Comparison of ENCODE assay signal across 5 mouse cellular contexts in the genomic region with DNA sequence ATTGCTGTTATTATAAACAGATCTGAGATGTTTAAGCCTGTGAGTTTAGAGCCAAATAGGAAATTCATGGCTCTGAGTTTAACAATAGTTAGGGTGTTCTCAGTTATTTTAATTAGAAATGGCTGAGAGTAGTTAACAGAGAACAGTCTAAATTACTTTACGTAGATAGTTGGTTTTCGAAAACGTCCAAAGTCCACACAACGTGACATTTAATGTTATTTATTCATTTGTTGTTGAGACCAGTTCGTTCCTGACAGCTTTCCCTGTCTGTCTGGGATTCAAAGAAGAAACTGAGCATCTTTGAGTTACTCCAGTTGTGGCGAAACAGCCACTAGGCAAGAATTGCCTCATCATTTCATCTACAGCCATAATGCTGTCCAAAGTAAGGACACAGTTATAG. TPM values are rescaled to one million over a fixed set of nuclear protein-coding genes. Genes with fewer than 3 reads are reported as not detected.
DNase-seq lines count a peak whose midpoint lies in the region; TF ChIP-seq lines count a peak whose summit lies in the region.
"Not testable (repeated sequence)": the region's sequence is repeated elsewhere in the genome, so short reads cannot be mapped to it uniquely, and the experiment has no call there.
"Had no signal": no experiment of that assay in that cellular context is flagged by ENCODE, and none has a peak within 500 bp of the region (broad histone marks: within the 10 kb centered on the region; RNA-seq: fewer than 3 reads in every experiment).

No protein-coding gene starts in this region.

- not testable (repeated sequence) for H3K9ac ChIP-seq in ES-Bruce4 (ENCODE audit: low read depth, poor library complexity, severe bottlenecking); ES-E14 (ENCODE audit: insufficient read depth, low read depth, low read length, poor library complexity, severe bottlenecking)

- not testable (repeated sequence) for H3K4me3 ChIP-seq in ES-Bruce4 (ENCODE audit: low read depth, low read length); ES-E14 (ENCODE audit: insufficient read depth in 1 of 2, low read depth in 1 of 2, low read length in 2 of 2, poor library complexity in 1 of 2, severe bottlenecking in 1 of 2); kidney, adult 2 months (ENCODE audit: insufficient read depth, low read depth, low read length)

- not testable (repeated sequence) for H3K27me3 ChIP-seq in ES-Bruce4 (ENCODE audit: control insufficient read depth, insufficient read depth, low read length, poor library complexity, severe bottlenecking); kidney, adult 2 months (replicated peaks; ENCODE audit: control insufficient read depth, insufficient read depth, low read length)

- not testable (repeated sequence) for TF ChIP-seq EP300 in ES-Bruce4 (IDR thresholded peaks at IDR 0.05; ENCODE audit: insufficient read depth, low read depth, low read length)

- TF ChIP-seq CTCF in ES-Bruce4 (IDR thresholded peaks at IDR 0.05; ENCODE audit: low read depth, low read length); kidney, adult 2 months (conservative IDR thresholded peaks at IDR 0.05; ENCODE audit: insufficient read depth, insufficient read length, low read depth, low read length): not testable (repeated sequence)

- WGBS in kidney, adult 2 months: 65% methylated on average over 6 of the region's 6 CpGs

- H3K4me1 ChIP-seq in ES-Bruce4 (ENCODE audit: control insufficient read depth, insufficient read depth, low read length) (peaks cover 11% of the 10 kb centered on the region), ES-E14 (ENCODE audit: control insufficient read depth in 2 of 2, insufficient read depth in 2 of 2, low read length in 2 of 2, poor library complexity in 1 of 2) (peaks cover 3 to 17% of the 10 kb centered on the region in 2 experiments; a peak in 3 of 4 replicates)
- not testable (repeated sequence) for H3K4me1 ChIP-seq in kidney, adult 2 months (ENCODE audit: control insufficient read depth, insufficient read depth, low read length)

- DNase-seq in ES-E14 (ENCODE audit: low read depth, low spot score): not testable (repeated sequence)
- DNase-seq in kidney, adult 2 months: peak; percentile 61
- peak; percentile 68 for DNase-seq in kidney, adult 9 months

- TF ChIP-seq POLR2A in ES-Bruce4 (IDR thresholded peaks at IDR 0.05; ENCODE audit: insufficient read depth, low read length); kidney, adult 2 months (IDR thresholded peaks at IDR 0.05; ENCODE audit: low read depth, low read length): not testable (repeated sequence)

- H3K27ac ChIP-seq in ES-Bruce4 (ENCODE audit: insufficient read depth, low read length) (peak overlapping the region; percentile 78), ES-E14 (ENCODE audit: insufficient read depth, low read depth, low read length, poor library complexity, severe bottlenecking) (peak overlapping the region; percentile 72)
- H3K27ac ChIP-seq in kidney, adult 2 months (ENCODE audit: insufficient read depth, low read depth, low read length): not testable (repeated sequence)

- not testable (repeated sequence) for H3K36me3 ChIP-seq in ES-Bruce4 (ENCODE audit: control insufficient read depth, insufficient read depth, low read length, poor library complexity, severe bottlenecking); ES-E14 (ENCODE audit: control insufficient read depth, insufficient read depth, low read length, poor library complexity, severe bottlenecking); kidney, adult 2 months (ENCODE audit: control insufficient read depth, insufficient read depth, low read length)

- in situ Hi-C loops in ES-E14 (cut with MboI; ENCODE audit: low sequenced_read_pairs in 2 of 2, unreplicated experiment in 2 of 2): not testable (repeated sequence)

- H3K9me3 ChIP-seq in ES-Bruce4 (replicated peaks; ENCODE audit: control insufficient read depth, insufficient read depth, low read length, poor library complexity, severe bottlenecking); ES-E14 (ENCODE audit: control insufficient read depth, insufficient read depth, low read depth, low read length): not testable (repeated sequence)

RNA-seq across cellular contexts. Expression of gene Fis1, which starts 13.0 kb away (rescaled TPM):
- 87.8 and 97.5 TPM in 2 replicates for polyA plus RNA-seq in ES-Bruce4 (2011; ENCODE audit: insufficient read depth, insufficient read length, low read depth, missing spikeins)
- 106 and 114 TPM in 2 replicates for total RNA-seq in ES-E14 (2012; rRNA removed)
- polyA plus RNA-seq in kidney, adult 2 months (2012; rRNA removed): 276 and 313 TPM in 2 replicates

RNA-seq across cellular contexts. Expression of gene Cldn15, which starts 26.4 kb away (rescaled TPM):
- not detected in 2 replicates for polyA plus RNA-seq in ES-Bruce4 (2011; ENCODE audit: insufficient read depth, insufficient read length, low read depth, missing spikeins)
- total RNA-seq in ES-E14 (2012; rRNA removed): 0.94 and 1.4 TPM in 2 replicates
- polyA plus RNA-seq in kidney, adult 2 months (2012; rRNA removed): 28.2 and 33.1 TPM in 2 replicates
- polyA plus RNA-seq: activated CD4-positive, CD25-positive, alpha-beta regulatory T cell, adult 4 months had no signal

RNA-seq across cellular contexts. Expression of gene Ift22, which starts 32.1 kb away (rescaled TPM):
- 9.3 and 10.1 TPM in 2 replicates for polyA plus RNA-seq in ES-Bruce4 (2011; ENCODE audit: insufficient read depth, insufficient read length, low read depth, missing spikeins)
- 15.9 and 18.3 TPM in 2 replicates for total RNA-seq in ES-E14 (2012; rRNA removed)
- polyA plus RNA-seq in kidney, adult 2 months (2012; rRNA removed): 23.3 and 26.5 TPM in 2 replicates

RNA-seq across cellular contexts. Expression of gene Plod3, which starts 46.8 kb away (rescaled TPM):
- polyA plus RNA-seq in ES-Bruce4 (2011; ENCODE audit: insufficient read depth, insufficient read length, low read depth, missing spikeins): 29.3 and 33.9 TPM in 2 replicates
- 155 and 201 TPM in 2 replicates for total RNA-seq in ES-E14 (2012; rRNA removed)
- polyA plus RNA-seq in kidney, adult 2 months (2012; rRNA removed): 44.0 and 46.9 TPM in 2 replicates

RNA-seq across cellular contexts. Expression of gene Znhit1, which starts 47.8 kb away (rescaled TPM):
- 26.6 and 27.0 TPM in 2 replicates for polyA plus RNA-seq in ES-Bruce4 (2011; ENCODE audit: insufficient read depth, insufficient read length, low read depth, missing spikeins)
- total RNA-seq in ES-E14 (2012; rRNA removed): 41.2 and 46.0 TPM in 2 replicates
- polyA plus RNA-seq in kidney, adult 2 months (2012; rRNA removed): 99.7 and 105 TPM in 2 replicates

Comparison
In these comparisons a context has a peak if more than half of its experiments do, and no peak if none do; other contexts are left out.
1. RNA of gene Cldn15, which starts 26.4 kb away (polyA plus RNA-seq): 28.2 to 33.1 TPM in kidney, adult 2 months; not detected in ES-Bruce4; every median in the first group is over 10 times any median in the second.